ENCODE assay signal across 13 mouse cellular contexts in the genomic region with DNA sequence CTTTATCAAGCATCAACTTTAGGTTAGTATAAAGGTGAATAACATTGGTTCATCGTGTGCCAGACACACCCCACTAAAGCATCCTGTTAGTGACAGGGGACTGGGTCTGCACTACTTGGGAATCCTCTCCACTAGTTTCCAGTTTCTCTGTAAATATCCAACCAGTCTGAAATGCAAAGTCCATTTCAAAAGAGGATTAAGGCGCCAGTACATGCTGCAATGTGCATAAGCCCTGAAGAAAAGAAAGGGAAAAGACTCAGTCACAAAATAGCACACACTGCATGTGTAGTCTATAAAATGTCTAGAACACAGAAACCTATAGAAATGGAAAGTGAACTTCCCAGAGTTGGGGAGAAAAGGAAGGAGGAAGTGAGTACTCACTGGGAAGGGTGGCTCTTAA.
"Had no signal": no experiment of that assay in that cellular context is flagged by ENCODE, and none has a peak within 500 bp of the region (broad histone marks: within the 10 kb centered on the region; RNA-seq: fewer than 3 reads in every experiment).

No protein-coding gene starts in this region.

- H3K4me3 ChIP-seq: left cerebral cortex, adult 2 months; limb, embryonic 10.5 days; liver, embryonic 15.5 days; midbrain, embryonic 13.5 days had no signal

- DNase-seq: lung, adult 2 months; lung, postnatal 36 days; right cerebral cortex, adult 18-20 months; right cerebral cortex, postnatal 25 days; thymus, adult 2 months; thymus, postnatal 25 days had no signal

- H3K4me2 ChIP-seq: liver, embryonic 11.5 days; liver, embryonic 15.5 days; midbrain, embryonic 13.5 days had no signal

- H3K9ac ChIP-seq: liver, embryonic 15.5 days; midbrain, embryonic 13.5 days had no signal

- H3K27me3 ChIP-seq: liver, embryonic 15.5 days; midbrain, embryonic 13.5 days had no signal

- H3K36me3 ChIP-seq: liver, embryonic 15.5 days had no signal

- H3K27ac ChIP-seq: hindbrain, postnatal 0 days; left cerebral cortex, adult 2 months; limb, embryonic 10.5 days; liver, embryonic 15.5 days; midbrain, embryonic 13.5 days had no signal

- ATAC-seq: hindbrain, postnatal 0 days; lung, postnatal 0 days; midbrain, embryonic 13.5 days had no signal

- H3K9me3 ChIP-seq: limb, embryonic 10.5 days; liver, embryonic 15.5 days; midbrain, embryonic 13.5 days had no signal
